Mouse (Mus musculus) bone marrow, adult 2 months (tissue): ENCODE data around the gene Nedd8. TPM values are rescaled to one million over a fixed set of nuclear protein-coding genes. Genes with fewer than 3 reads are reported as not detected.
A peak's percentile ranks its signal among the peaks of the same experiment; 100 is the strongest.

Experiments
- H3K27ac ChIP-seq: fragments of 200-500 bp; 2 replicates; pipeline ENCODE4 v1.5.1; 2012; ENCODE audit warnings: low read depth, mild to moderate bottlenecking, control low read depth, inconsistent platforms, low read length; ENCODE audit not compliant: control insufficient read depth, poor library complexity, insufficient read depth
- H3K4me1 ChIP-seq: fragments of 200-500 bp; 2 replicates; pipeline ENCODE4 v1.6.1; 2011; ENCODE audit warnings: low read length; ENCODE audit not compliant: control insufficient read depth, insufficient read depth
- H3K4me3 ChIP-seq: fragments of 200-500 bp; replicated peaks from 2 replicates; pipeline ENCODE3; 2011; ENCODE audit warnings: mild to moderate bottlenecking, low read depth, low read length, control low read depth; ENCODE audit not compliant: control insufficient read depth
- CTCF ChIP-seq: fragments of 200-500 bp; IDR thresholded peaks from 2 replicates; pipeline ENCODE4 v1.5.1; 2011; ENCODE audit warnings: low read length, control low read depth; ENCODE audit not compliant: control insufficient read depth, insufficient read depth
- POLR2A ChIP-seq: fragments of 200-500 bp; IDR thresholded peaks from 2 replicates; pipeline ENCODE4 v1.6.1; 2011; ENCODE audit warnings: low read depth, mild to moderate bottlenecking, control low read depth, low read length, borderline replicate concordance; ENCODE audit not compliant: control insufficient read depth
- WGBS: fragments of 180-500 bp; shearing (Covaris S2); methylation state at CpG from one replicate; pipeline ENCODE4 v1.1.7; 2018; 5-methylcytosine and 5-hydroxymethylcytosine counted together
- polyA plus RNA-seq: library from polyadenylated mRNA; stranded (reverse); fragments of >200 nt; gene quantifications from 2 replicates; pipeline ENCODE4 v1.2.4, GENCODE M21; 2011; ENCODE audit warnings: low replicate concordance; ENCODE audit not compliant: missing spikeins, insufficient read depth, insufficient read length

Gene Nedd8
- polyA plus RNA-seq, 1 experiment: 183 TPM

DNA sequence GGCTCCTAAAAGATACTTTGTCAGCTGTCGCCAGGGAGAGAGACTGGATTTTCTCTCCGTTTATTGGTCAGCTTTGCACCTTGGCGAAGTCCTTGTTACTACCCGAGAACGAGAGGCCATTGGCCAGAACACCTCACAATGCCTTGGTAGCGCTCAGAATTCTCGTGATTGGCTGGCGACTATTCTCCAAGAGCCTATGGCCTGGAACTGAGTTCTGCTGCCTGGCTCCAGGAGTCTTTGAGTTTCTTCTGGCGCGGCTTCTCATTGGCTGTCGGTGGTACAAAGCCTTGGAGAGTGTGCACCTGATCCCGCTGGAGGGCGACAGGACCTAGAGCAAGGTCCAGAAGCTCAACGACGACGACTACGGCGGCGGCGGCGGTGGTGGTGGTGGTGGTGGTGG, 54.1 kb downstream of the Nedd8 start, which contains the start of gene Rec8:
Rec8 (plus strand) TSS at position 216 of the 400 bp plus-strand sequence.
- no peaks in the 10 kb centered on the region; the same call in 1 of the 2 replicates for H3K4me1 ChIP-seq
- 32% methylated on average over 21 of the region's 21 CpGs for WGBS
- peak within 1 kb of the TSS; percentile 61 for H3K4me3 ChIP-seq
- peak within 1 kb of the TSS; percentile 20 for H3K27ac ChIP-seq
- TF ChIP-seq POLR2A: no peak

DNA sequence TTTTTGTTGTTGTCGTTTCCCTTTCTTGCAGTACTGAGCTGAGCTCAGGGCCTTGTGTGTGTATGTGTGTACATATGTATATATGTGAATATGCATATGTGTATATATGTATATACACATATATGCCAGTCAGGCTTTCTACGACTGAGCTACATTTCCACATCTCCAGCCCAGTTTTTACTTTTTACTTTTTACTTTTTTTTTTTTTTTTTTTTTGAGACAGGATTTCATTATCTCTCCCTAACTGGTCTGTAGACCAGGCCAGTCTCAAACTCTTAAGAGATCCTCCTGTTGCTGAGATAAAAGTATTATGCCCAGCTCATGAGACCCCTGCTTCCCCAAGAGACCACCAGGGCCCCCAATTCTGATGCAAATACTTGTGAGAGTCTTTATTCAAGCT, 55.1 kb downstream of the Nedd8 start:
- TF ChIP-seq POLR2A (no peak), CTCF (no peak)
- Histone ChIP-seq H3K27ac (no peak overlapping the region), H3K4me1 (no peaks in the 10 kb centered on the region; the same call in 1 of the 2 replicates), H3K4me3 (no peak overlapping the region)
- WGBS: 74% methylated on average over 2 of the region's 2 CpGs

DNA sequence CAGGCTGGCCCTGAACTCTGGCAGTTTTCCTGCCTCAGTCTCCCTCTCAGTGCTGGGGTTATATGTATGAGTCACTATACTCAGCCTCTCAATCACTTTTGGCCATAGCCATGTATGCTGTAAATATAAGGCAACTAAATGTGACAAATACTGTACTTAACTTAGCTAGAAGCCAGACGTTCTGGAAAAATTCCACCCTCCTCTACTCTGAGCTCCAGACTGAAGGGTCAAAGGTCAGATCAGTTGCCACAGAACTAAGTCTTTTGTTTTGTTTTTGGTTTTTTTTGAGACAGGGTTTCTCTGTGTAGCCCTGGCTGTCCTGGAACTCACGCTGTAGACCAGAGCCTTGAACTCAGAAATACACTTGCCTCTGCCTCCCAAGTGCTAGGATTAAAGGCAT, 56.0 kb downstream of the Nedd8 start:
- Histone ChIP-seq H3K27ac (no peak overlapping the region), H3K4me3 (no peak overlapping the region), H3K4me1 (no peaks in the 10 kb centered on the region; the same call in 1 of the 2 replicates)
- TF ChIP-seq CTCF (no peak), POLR2A (no peak)
- WGBS: 81% methylated on average over 2 of the region's 2 CpGs

DNA sequence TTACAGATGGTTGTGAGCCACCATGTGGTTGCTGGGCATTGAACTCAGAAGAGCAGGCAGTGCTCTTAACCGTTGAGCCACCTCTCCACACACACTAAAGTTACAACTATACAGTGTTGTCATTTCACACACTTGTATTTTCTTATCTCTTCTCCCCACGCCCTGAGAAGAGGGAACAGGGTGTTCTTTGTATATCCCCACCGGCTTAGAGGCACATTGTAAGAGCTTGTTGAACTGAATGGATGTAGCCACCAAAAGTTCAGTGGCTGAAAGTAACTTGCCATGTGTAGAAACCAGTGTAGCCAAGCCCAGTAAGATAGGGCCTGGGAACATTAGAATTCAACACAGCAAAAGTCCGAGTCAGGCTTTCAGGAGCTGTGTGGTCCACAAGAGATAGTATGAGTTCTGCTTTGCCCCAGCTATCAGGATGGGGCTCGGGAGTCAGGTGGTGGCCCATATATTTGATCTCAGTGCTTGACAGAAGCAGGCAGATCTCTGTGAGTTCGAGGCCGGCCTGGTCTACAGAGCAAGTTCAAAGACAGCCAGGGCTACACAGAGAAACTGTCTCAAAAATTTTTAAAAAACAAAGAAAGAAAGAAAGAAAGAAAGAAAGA, 57.3 kb downstream of the Nedd8 start:
- TF ChIP-seq POLR2A (no peak), CTCF (no peak)
- H3K4me3 ChIP-seq: no peak overlapping the region
- no peaks in the 10 kb centered on the region; the same call in 1 of the 2 replicates for H3K4me1 ChIP-seq
- no peak overlapping the region for H3K27ac ChIP-seq
- 64% methylated on average over 7 of the region's 7 CpGs for WGBS

DNA sequence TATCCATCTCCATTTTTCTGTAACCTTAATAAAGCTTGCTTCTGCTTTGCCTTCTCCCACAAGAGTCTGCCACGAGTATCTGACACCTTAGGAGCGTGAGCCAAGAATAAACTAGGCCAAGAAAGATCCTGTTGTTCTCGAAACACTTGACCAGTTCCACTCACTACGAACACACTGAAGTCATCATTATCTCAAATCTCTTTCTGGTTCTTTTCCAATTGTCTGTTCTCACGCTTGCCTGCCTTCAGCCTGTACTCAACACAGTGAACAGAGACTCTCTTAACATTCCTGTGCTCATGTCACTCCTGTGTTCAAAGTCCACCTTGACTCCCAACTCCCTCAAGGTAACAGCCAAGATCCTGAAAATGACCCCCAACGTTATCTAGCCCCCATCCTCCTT, 58.6 kb downstream of the Nedd8 start:
- H3K27ac ChIP-seq: no peak overlapping the region
- WGBS: 56% methylated on average over 6 of the region's 6 CpGs
- H3K4me3 ChIP-seq: no peak overlapping the region
- TF ChIP-seq POLR2A: no peak
- no peak for TF ChIP-seq CTCF
- H3K4me1 ChIP-seq: no peaks in the 10 kb centered on the region; the same call in 1 of the 2 replicates

Other genes starting within 250 kb of the Nedd8 start
- gene Dhrs4, start 193.4 kb downstream of the Nedd8 start, polyA plus RNA-seq: 39.2 and 47.3 TPM in 2 replicates
- gene Carmil3, start 181.5 kb downstream of the Nedd8 start, polyA plus RNA-seq: 0.79 and 3.5 TPM in 2 replicates
- gene Cpne6, start 161.7 kb downstream of the Nedd8 start, polyA plus RNA-seq: not detected in 2 replicates
- 0.25 and 0.70 TPM in 2 replicates for gene Nrl, start 147.1 kb downstream of the Nedd8 start, polyA plus RNA-seq
- gene Pck2, start 131.9 kb downstream of the Nedd8 start, polyA plus RNA-seq: 42.6 and 60.8 TPM in 2 replicates
- 26.4 and 42.3 TPM in 2 replicates for gene Dcaf11, start 112.1 kb downstream of the Nedd8 start, polyA plus RNA-seq
- gene A730061H03Rik, start 111.7 kb downstream of the Nedd8 start, polyA plus RNA-seq: not detected in 2 replicates
- not detected in 2 replicates for gene Fitm1, start 96.5 kb downstream of the Nedd8 start, polyA plus RNA-seq
- gene Psme1, start 94.0 kb downstream of the Nedd8 start, polyA plus RNA-seq: 187 and 268 TPM in 2 replicates
- 12.3 and 48.5 TPM in 2 replicates for gene Emc9, start 86.8 kb downstream of the Nedd8 start, polyA plus RNA-seq
- gene Psme2, start 81.0 kb downstream of the Nedd8 start, polyA plus RNA-seq: 152 and 175 TPM in 2 replicates
- gene Rnf31, start 80.4 kb downstream of the Nedd8 start, polyA plus RNA-seq: 79.5 and 160 TPM in 2 replicates
- gene Irf9, start 68.6 kb downstream of the Nedd8 start, polyA plus RNA-seq: 60.8 and 84.3 TPM in 2 replicates
- 13.2 and 28.5 TPM in 2 replicates for gene Rec8, start 54.1 kb downstream of the Nedd8 start, polyA plus RNA-seq
- gene Ipo4, start 36.2 kb downstream of the Nedd8 start, polyA plus RNA-seq: 24.9 and 49.5 TPM in 2 replicates
- gene Gm49378, start 34.2 kb downstream of the Nedd8 start, polyA plus RNA-seq: 2.0 and 5.8 TPM in 2 replicates
- 37.9 and 46.7 TPM in 2 replicates for gene Tm9sf1, start 28.3 kb downstream of the Nedd8 start, polyA plus RNA-seq
- gene Tssk4, start 21.9 kb downstream of the Nedd8 start, polyA plus RNA-seq: 0.77 and 4.0 TPM in 2 replicates
- gene Mdp1, start 11.6 kb downstream of the Nedd8 start, polyA plus RNA-seq: 23.2 and 50.4 TPM in 2 replicates
- 7.3 and 18.3 TPM in 2 replicates for gene Gmpr2, start 183 bp downstream of the Nedd8 start, polyA plus RNA-seq
- gene Tinf2, start 9.7 kb upstream of the Nedd8 start, polyA plus RNA-seq: 25.4 and 38.1 TPM in 2 replicates
- 1.1 and 5.1 TPM in 2 replicates for gene Tgm1, start 41.8 kb upstream of the Nedd8 start, polyA plus RNA-seq
- gene Rabggta, start 50.1 kb upstream of the Nedd8 start, polyA plus RNA-seq: 16.0 and 24.5 TPM in 2 replicates
- gene Dhrs1, start 73.6 kb upstream of the Nedd8 start, polyA plus RNA-seq: 24.4 and 25.9 TPM in 2 replicates
- 14.3 and 14.5 TPM in 2 replicates for gene Nop9, start 73.6 kb upstream of the Nedd8 start, polyA plus RNA-seq
- 1.6 TPM in 1 of 2 replicates, not detected in the other for gene Cideb, start 86.3 kb upstream of the Nedd8 start, polyA plus RNA-seq
- gene Ltb4r2, start 89.3 kb upstream of the Nedd8 start, polyA plus RNA-seq: 2.8 and 6.5 TPM in 2 replicates
- gene Ltb4r1, start 93.8 kb upstream of the Nedd8 start, polyA plus RNA-seq: 34.1 and 77.0 TPM in 2 replicates
- gene Adcy4, start 112.0 kb upstream of the Nedd8 start, polyA plus RNA-seq: 2.3 and 4.7 TPM in 2 replicates
- 27.7 and 38.9 TPM in 2 replicates for gene Ripk3, start 116.7 kb upstream of the Nedd8 start, polyA plus RNA-seq
- 4.0 and 5.6 TPM in 2 replicates for gene Nfatc4, start 151.0 kb upstream of the Nedd8 start, polyA plus RNA-seq
- 0.93 and 1.3 TPM in 2 replicates for gene Nynrin, start 181.9 kb upstream of the Nedd8 start, polyA plus RNA-seq
- gene Cbln3, start 212.3 kb upstream of the Nedd8 start, polyA plus RNA-seq: not detected in 2 replicates
- 12.6 and 28.3 TPM in 2 replicates for gene Khnyn, start 212.8 kb upstream of the Nedd8 start, polyA plus RNA-seq
- 3.0 and 3.1 TPM in 2 replicates for gene Sdr39u1, start 228.2 kb upstream of the Nedd8 start, polyA plus RNA-seq